Mouse (Mus musculus): ENCODE data around the gene Pde6h. TPM values are rescaled to one million over a fixed set of nuclear protein-coding genes. Genes with fewer than 3 reads are reported as not detected.

Pde6h gene
- total RNA-seq (2023), result under 1 TPM in 1 of 2 experiments, not detected in 1; 0.09 TPM

GRCm38 (mm10) chr6:136923532-136923931 lies at the start of gene Pde6h:
TSS of gene Pde6h (plus strand) at chr6:136923832.

GRCm38 (mm10) chr6:136875670-136876069 lies 48.0 kb upstream of the Pde6h start, which contains the start of gene Mgp:
TSS of gene Mgp (minus strand) at chr6:136875823.

GRCm38 (mm10) chr6:136922080-136922479 lies 1.6 kb upstream of the Pde6h start, which contains the start of gene Erp27:
TSS of gene Erp27 (minus strand) at chr6:136922180.

GRCm38 (mm10) chr6:136941051-136942021 lies 17.7 kb downstream of the Pde6h start, which contains the start of gene Arhgdib:
TSS of gene Arhgdib (minus strand) at chr6:136941899.

Other genes starting within 250 kb of the Pde6h start
- not detected for gene Gucy2c, start 142.1 kb upstream of the Pde6h start, total RNA-seq (2023)
- gene Hist4h4, start 119.4 kb upstream of the Pde6h start, total RNA-seq (2023), result 10 to 100 TPM; 19.9 to 23.3 TPM
- gene H2afj, start 115.6 kb upstream of the Pde6h start, total RNA-seq (2023), result 10 to 100 TPM; 73.5 to 81.5 TPM
- 1 to 10 TPM; 4.2 to 9.3 TPM for gene BC049715, start 96.2 kb upstream of the Pde6h start, total RNA-seq (2023)
- gene Wbp11, start 95.6 kb upstream of the Pde6h start, total RNA-seq (2023), result 100 to 1,000 TPM; 158 to 169 TPM
- under 1 TPM in 1 of 2 experiments, not detected in 1; 0.41 TPM for gene Smco3, start 88.4 kb upstream of the Pde6h start, total RNA-seq (2023)
- gene Art4, start 66.1 kb upstream of the Pde6h start, total RNA-seq (2023), result 1 to 10 TPM; 4.6 to 7.1 TPM
- not detected for gene Mgp, start 48.0 kb upstream of the Pde6h start, total RNA-seq (2023)
- gene Erp27, start 1.7 kb upstream of the Pde6h start, total RNA-seq (2023), result 10 to 100 TPM; 19.5 to 22.2 TPM
- 1,000 to 10,000 TPM; 1,038 to 1,047 TPM for gene Arhgdib, start 18.1 kb downstream of the Pde6h start, total RNA-seq (2023)
- gene Rerg, start 246.7 kb downstream of the Pde6h start, total RNA-seq (2023), result not detected